Mouse (Mus musculus) 3T3-L1 (cell line): ENCODE data around the gene Bsph1.
"Not testable (repeated sequence)": the region's sequence is repeated elsewhere in the genome, so short reads cannot be mapped to it uniquely, and the experiment has no call there.

Experiments used
- DNase-seq: peaks from one replicate; pipeline ENCODE4 v3.0.0-alpha.2; 2015; ENCODE audit warnings: low read depth, low spot score

Bsph1 gene

GRCm38 (mm10) chr7:13450541-13450940 is at the start of gene Bsph1:
Bsph1 (plus strand) TSS chr7:13450841.
- not testable (repeated sequence) for DNase-seq

GRCm38 (mm10) chr7:13511539-13511938 is 60.9 kb downstream of the Bsph1 start:
- peak; percentile 58 for DNase-seq
